Mouse (Mus musculus) heart, adult 2 months (tissue): ENCODE results near the gene Arid3b. TPM values are rescaled to one million over a fixed set of nuclear protein-coding genes. Genes with fewer than 3 reads are reported as not detected.

Source experiments
- DNase-seq, 2 experiments: peaks; one replicate each; pipeline ENCODE4 v3.0.0; 2021
- H3K27ac ChIP-seq: fragments of 200-600 bp; 2 replicates; pipeline ENCODE4 v1.8.1; 2022
- H3K27me3 ChIP-seq: fragments of 200-500 bp; 2 replicates; pipeline ENCODE4 v1.6.1; 2012; ENCODE audit warnings: mild to moderate bottlenecking, low read length, inconsistent platforms, mixed read lengths; ENCODE audit not compliant: control insufficient read depth, insufficient read depth
- H3K36me3 ChIP-seq: fragments of 200-500 bp; 2 replicates; pipeline ENCODE4 v1.6.1; 2012; ENCODE audit warnings: low read length, inconsistent platforms; ENCODE audit not compliant: control insufficient read depth, insufficient read depth
- H3K4me1 ChIP-seq: fragments of 200-500 bp; 2 replicates; pipeline ENCODE4 v1.6.1; 2011; ENCODE audit warnings: low read length; ENCODE audit not compliant: control insufficient read depth, insufficient read depth
- H3K4me3 ChIP-seq: fragments of 200-600 bp; 2 replicates; pipeline ENCODE4 v1.8.1; 2022
- H3K79me2 ChIP-seq: fragments of 200-500 bp; replicated peaks from 2 replicates; pipeline ENCODE4 v1.6.1; 2012; ENCODE audit warnings: mild to moderate bottlenecking, inconsistent platforms, low read length, moderate library complexity, mixed read lengths; ENCODE audit not compliant: control insufficient read depth, insufficient read depth
- H3K9ac ChIP-seq: fragments of 200-500 bp; 2 replicates; pipeline ENCODE4 v1.6.1; 2012; ENCODE audit warnings: low read depth, mild to moderate bottlenecking, control low read depth, inconsistent platforms, low read length, mixed read lengths
- CTCF ChIP-seq: fragments of 200-600 bp; IDR thresholded peaks from 2 replicates; pipeline ENCODE4 v1.8.1; 2022; ENCODE audit warnings: antibody characterized with exemption, mild to moderate bottlenecking, moderate library complexity
- EP300 ChIP-seq: fragments of 200-500 bp; IDR thresholded peaks from 2 replicates; pipeline ENCODE4 v1.6.1; 2011; ENCODE audit warnings: low read depth, low read length, control low read depth; ENCODE audit not compliant: insufficient read depth
- POLR2A ChIP-seq: fragments of 200-500 bp; IDR thresholded peaks from 2 replicates; pipeline ENCODE4 v1.6.1; 2011; ENCODE audit warnings: mild to moderate bottlenecking, low read depth, low read length, control low read depth; ENCODE audit not compliant: insufficient read depth
- WGBS: fragments of 180-500 bp; shearing (Covaris S2); methylation state at CpG from one replicate; pipeline ENCODE4 v1.1.7; 2018; 5-methylcytosine and 5-hydroxymethylcytosine counted together
- intact Hi-C: fragments of 180-260 bp; cut with DNase I; formaldehyde crosslinking; loops from one replicate; pipeline ENCODE4 v1.15.1; 2025
- polyA plus RNA-seq: library from polyadenylated mRNA; depleted of rRNA; stranded (reverse); fragments of >200 nt; gene quantifications from 2 replicates; pipeline ENCODE4 v1.2.3, GENCODE M21; 2012
- total RNA-seq, 2 experiments: library from RNA; stranded (reverse); gene quantifications; 2 replicates each; pipeline ENCODE4 v1.2.3; 2021

Gene Arid3b
- total and polyA plus RNA-seq, 3 experiments = 3.6 to 4.6 (median 4.0) TPM

DNA sequence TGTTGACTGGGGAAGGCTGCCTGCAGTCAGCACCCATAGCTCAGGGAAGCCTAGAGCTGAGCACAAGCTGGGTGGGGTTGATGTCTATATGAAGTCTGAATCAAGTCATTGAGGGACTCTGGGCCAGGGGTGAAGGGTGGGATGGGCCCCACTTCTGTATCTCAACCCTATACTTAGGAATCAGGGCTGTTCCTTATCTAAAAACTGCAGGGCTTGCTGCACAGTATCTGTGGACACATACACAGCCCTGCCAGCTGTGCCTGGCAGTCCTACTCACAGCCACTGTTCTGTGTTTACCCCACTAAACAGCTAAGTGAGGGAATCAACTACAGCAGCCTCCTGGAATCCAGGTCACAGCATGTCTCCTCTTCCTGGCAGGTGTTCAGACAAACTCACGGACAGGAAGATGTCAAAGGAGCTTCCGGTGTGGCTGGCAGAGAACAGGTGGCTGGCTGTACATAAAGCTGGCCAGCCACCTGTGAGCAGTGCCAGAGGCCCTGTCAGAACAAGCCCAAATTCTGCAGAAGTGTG lies 67.0 kb downstream of the Arid3b start:
- no peaks in the 10 kb centered on the region for H3K27me3 ChIP-seq
- TF ChIP-seq EP300 = no peak
- TF ChIP-seq POLR2A = no peak
- TF ChIP-seq CTCF = no peak
- 25% methylated on average over 2 of the region's 2 CpGs for WGBS
- intact Hi-C loops = no loop called here
- H3K36me3 ChIP-seq = no peaks in the 10 kb centered on the region
- peak in 1 of 2 experiments; percentile 46 for DNase-seq
- H3K4me3 ChIP-seq = no peak overlapping the region
- peak overlapping the region; percentile 47 for H3K27ac ChIP-seq
- H3K79me2 ChIP-seq = no peaks in the 10 kb centered on the region; the same call in 1 of the 2 replicates
- no peaks in the 10 kb centered on the region; the same call in 1 of the 2 replicates for H3K4me1 ChIP-seq
- H3K9ac ChIP-seq = no peak overlapping the region

DNA sequence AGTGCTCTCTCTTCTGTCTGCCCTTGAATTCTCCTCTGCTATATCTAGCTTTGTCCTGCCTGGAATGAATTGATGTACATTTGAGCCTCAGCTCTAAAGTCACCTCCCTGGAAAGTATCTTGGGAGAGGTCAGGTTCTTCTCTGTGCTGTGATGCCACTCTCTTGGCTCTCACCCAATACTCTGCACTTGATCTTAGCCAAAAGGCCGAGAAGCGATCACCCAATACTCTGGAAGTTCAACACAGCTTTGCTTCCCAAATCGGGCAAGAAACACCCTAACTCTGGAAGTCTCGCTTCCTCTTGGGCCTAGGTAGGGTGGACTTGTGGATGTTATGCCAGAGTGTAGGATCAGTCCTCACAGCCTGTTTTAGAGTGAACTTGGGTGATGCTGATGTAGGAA lies 69.4 kb downstream of the Arid3b start:
- intact Hi-C loops = no loop called here
- H3K4me1 ChIP-seq = peaks cover 13% of the 10 kb centered on the region

DNA sequence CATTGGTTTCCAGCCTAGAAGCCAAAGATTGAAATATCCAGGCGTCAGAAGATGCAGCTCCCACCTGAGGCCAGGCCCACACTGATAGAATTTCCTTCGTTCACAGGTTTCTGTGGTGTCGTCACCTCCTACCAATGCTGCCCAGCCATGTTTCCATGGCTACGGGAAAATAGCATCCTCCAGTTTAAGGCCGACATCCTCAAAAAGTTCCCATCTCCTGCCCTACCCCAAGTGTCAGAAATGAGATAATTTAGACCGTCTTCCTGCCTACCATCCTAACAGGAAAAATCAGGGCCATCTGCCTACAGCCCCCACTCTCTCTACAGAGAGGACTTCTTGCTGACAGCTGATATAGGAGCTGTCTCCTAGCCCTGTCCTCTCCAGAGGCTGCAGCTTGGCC lies 70.2 kb downstream of the Arid3b start:
- no peaks in the 10 kb centered on the region for H3K27me3 ChIP-seq
- no peak for DNase-seq
- peaks cover 9% of the 10 kb centered on the region for H3K36me3 ChIP-seq
- peaks cover 18% of the 10 kb centered on the region for H3K4me1 ChIP-seq
- peaks cover 5% of the 10 kb centered on the region for H3K79me2 ChIP-seq
- H3K9ac ChIP-seq = no peak overlapping the region; the same call in 1 of the 2 replicates
- no peak overlapping the region for H3K4me3 ChIP-seq
- intact Hi-C loops = no loop called here
- no peak overlapping the region; the same call in 1 of the 2 replicates for H3K27ac ChIP-seq
- WGBS = 64% methylated on average over 6 of the region's 6 CpGs
- TF ChIP-seq EP300 (no peak), POLR2A (no peak), CTCF (no peak)

More for the DNA sequence above, 69.4 kb downstream of the Arid3b start:
- 80% methylated on average over 4 of the region's 4 CpGs for WGBS
- H3K27me3 ChIP-seq = no peaks in the 10 kb centered on the region
- TF ChIP-seq CTCF (no peak), EP300 (no peak)
- H3K9ac ChIP-seq = no peak overlapping the region
- no peak overlapping the region for H3K4me3 ChIP-seq
- DNase-seq = no peak
- no peak overlapping the region for H3K27ac ChIP-seq
- peaks cover 9% of the 10 kb centered on the region for H3K36me3 ChIP-seq
- peaks cover 2% of the 10 kb centered on the region; the same call in 1 of the 2 replicates for H3K79me2 ChIP-seq

GRCm38 (mm10) chr9:57765364-57766351 lies 70.9 kb downstream of the Arid3b start, which contains the start of gene Clk3:
Gene Clk3, minus strand, starts transcription at chr9:57765860.
- Histone ChIP-seq H3K27ac (peak within 1 kb of the TSS; percentile 100), H3K27me3 (no peaks in the 10 kb centered on the region), H3K4me1 (peaks cover 18% of the 10 kb centered on the region), H3K4me3 (peak within 1 kb of the TSS; percentile 74), H3K9ac (peak within 1 kb of the TSS; percentile 98), H3K79me2 (peaks cover 6% of the 10 kb centered on the region), H3K36me3 (peaks cover 9% of the 10 kb centered on the region)
- TF ChIP-seq EP300 (no peak), POLR2A (peak; percentile 55; the same call in 1 of the 2 replicates), CTCF (peak; percentile 49)
- WGBS = 1% methylated on average over 79 of the region's 93 CpGs
- intact Hi-C loops = loop anchor here (2.0 kb wide), 2 partner anchors 71 to 145 kb away; partner anchors contain the start of genes Arid3b and Ubl7
- peak; percentile 72 to 77 for DNase-seq

GRCm38 (mm10) chr9:57764974-57765363 lies 71.6 kb downstream of the Arid3b start:
- intact Hi-C loops = loop anchor here (2.0 to 5.0 kb wide), 4 partner anchors 72 to 232 kb away; partner anchors contain the start of genes Arid3b and Ubl7
- peaks cover 7% of the 10 kb centered on the region for H3K79me2 ChIP-seq
- WGBS = 1% methylated on average over 45 of the region's 45 CpGs
- H3K27me3 ChIP-seq = no peaks in the 10 kb centered on the region
- peaks cover 18% of the 10 kb centered on the region for H3K4me1 ChIP-seq
- peak overlapping the region; percentile 74 for H3K4me3 ChIP-seq
- peak; percentile 98 for DNase-seq
- TF ChIP-seq CTCF (no peak), POLR2A (peak; percentile 73), EP300 (no peak)
- H3K27ac ChIP-seq = peak overlapping the region; percentile 100
- H3K9ac ChIP-seq = peak overlapping the region; percentile 98
- peaks cover 11% of the 10 kb centered on the region for H3K36me3 ChIP-seq
